Mouse (Mus musculus) heart, adult 9 months (tissue): Measurements from ENCODE around the gene Pxn.
"Not testable (repeated sequence)": the region's sequence is repeated elsewhere in the genome, so short reads cannot be mapped to it uniquely, and the experiment has no call there.

Experiments
- DNase-seq, 2 experiments: peaks; one replicate each; pipeline ENCODE4 v3.0.0; 2022; ENCODE audit warnings: low spot score in 2 of 2

Pxn gene

DNA sequence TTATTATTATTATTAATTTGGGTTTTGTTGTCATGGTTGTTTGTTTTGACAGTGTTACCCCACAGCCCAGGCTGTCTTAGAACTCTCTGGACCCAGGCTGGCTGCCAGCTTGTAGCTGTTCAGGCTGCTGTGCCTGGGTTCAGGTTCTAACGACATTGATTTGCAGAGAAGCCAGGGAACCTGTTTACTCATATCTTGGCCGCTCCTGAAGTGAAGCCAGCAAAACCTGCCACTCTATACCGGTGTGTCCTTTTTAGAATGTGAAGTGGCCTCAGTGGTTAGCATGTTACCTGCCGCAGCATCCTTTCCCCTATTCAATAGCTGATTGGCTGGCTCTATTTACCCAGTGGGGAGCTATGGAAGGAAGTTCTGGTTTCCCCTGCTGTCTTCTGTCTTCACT, 19.8 kb upstream of the Pxn start:
- DNase-seq = no peak

DNA sequence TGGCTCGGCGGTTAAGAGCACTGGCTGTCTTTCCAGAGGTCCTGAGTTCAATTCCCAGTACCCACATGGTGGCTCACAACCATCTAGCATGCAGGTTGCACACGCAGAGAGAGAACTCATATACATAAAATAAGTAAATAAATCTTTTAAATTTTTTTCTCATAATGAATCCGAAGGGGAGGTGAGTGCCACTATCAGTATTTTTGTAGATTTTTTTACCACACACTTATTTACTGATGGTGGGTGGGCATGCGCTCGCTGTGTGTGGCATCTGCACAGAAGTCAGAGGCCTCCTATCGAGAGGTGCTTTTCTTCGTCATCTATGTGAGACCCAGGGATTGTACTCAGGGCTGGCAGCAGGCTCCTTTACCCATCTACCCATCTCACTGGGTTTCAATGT, 19.1 kb upstream of the Pxn start:
- no peak for DNase-seq

DNA sequence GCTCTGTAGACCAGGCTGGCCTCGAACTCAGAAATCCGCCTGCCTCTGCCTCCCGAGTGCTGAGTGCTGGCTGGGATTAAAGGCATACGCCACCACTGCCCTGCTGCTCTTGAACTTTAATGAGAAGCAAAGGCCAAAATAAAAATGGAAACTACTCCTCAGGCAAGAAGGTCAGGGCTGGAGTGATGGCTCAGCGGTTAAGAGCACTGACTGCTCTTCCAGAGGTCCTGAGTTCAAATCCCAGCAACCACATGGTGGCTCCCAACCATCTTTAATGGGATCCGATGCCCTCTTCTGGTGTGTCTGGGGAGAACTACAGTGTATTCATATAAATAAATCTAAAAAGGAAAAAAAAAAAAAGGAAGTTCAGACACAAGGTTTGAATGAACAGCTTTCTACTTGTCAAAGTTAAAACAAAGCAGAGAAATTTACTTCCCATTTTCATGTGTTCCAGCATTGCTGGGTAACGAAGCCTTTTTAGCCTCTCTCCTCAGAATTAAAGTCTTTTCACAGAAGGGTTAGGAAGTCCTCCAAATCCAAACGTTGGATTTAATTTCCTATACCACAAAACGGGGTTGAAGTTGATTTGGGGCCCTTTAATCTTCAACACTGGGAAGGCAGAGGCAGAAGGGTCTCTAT, 18.4 kb upstream of the Pxn start:
- no peak for DNase-seq

- DNase-seq = peak; percentile 82 to 91
Observed at GRCm38 (mm10) chr5:115488841-115489698, 17.4 kb upstream of the Pxn start.

- DNase-seq = peak; percentile 90 to 92
Observed at GRCm38 (mm10) chr5:115489699-115490637, 16.5 kb upstream of the Pxn start.

- DNase-seq = no peak
Observed at GRCm38 (mm10) chr5:115490638-115491000, 15.9 kb upstream of the Pxn start.

DNA sequence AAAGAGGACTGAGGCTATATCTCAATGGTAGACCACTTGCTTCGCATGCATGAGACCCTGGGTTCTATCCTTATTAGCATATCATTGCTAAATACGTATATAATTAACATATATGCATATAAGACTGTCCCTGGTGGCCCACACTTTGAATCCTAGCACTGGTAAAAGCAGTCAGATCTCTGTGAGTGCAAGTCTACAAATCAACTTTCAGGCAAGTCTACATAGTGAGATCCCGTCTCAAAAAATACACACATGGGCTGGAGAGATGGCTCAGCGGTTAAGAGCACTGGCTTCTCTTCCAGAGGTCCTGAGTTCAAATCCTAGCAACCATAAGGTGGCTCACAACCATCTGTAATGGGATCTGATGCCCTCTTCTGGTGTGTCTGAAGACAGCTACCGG, 15.4 kb upstream of the Pxn start:
- no peak for DNase-seq

GRCm38 (mm10) chr5:115491771-115492322, 14.6 kb upstream of the Pxn start:
- peak; percentile 88 to 91 for DNase-seq

GRCm38 (mm10) chr5:115492711-115493335, 13.7 kb upstream of the Pxn start:
- DNase-seq = no peak

- no peak for DNase-seq
Observed at GRCm38 (mm10) chr5:115493441-115493840, 13.0 kb upstream of the Pxn start.

- not testable (repeated sequence) for DNase-seq
Observed at GRCm38 (mm10) chr5:115495618-115496017, 10.9 kb upstream of the Pxn start.

DNA sequence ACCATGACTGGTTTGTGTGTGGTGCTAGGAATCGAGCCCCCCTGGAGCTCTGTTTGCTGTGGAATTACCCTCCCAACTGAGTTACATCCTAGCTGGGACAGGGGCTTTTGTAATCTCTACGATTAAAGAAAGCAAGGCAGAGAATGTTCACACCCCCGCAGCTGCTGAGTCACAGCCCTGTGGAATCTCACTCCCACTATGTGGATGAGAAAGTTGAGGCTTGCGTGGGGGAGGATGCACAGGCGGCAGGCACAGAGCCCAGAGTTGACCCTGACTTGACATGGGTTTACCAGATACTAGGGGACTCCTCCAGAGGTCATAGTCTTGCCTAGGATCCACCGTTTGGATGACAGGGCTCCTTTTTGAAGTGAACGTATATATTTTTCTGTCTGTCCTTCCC, 9.4 kb upstream of the Pxn start:
- no peak for DNase-seq

- DNase-seq = no peak
Observed at GRCm38 (mm10) chr5:115498307-115499240, 7.9 kb upstream of the Pxn start.

GRCm38 (mm10) chr5:115500383-115500935, 6.0 kb upstream of the Pxn start:
- DNase-seq = peak; percentile 49 to 68

DNA sequence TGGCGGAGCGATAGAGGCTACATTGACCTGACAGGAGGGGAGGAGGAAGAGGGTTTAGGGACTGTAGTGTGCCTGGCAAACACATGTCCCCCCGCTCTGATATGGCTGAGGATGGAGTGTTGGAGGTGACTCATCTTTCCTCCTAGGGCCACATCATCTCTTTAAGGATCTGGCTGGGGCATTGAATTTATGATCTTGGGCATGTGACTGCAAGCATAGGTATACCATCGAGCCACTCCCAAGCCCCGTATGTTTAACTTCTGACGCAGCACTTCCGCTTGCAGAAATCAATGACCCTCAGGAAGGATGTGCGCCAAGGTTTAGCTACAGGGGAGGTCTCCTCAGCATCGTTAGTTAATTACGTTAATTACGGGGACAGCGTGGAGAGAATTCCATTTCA, 3.4 kb upstream of the Pxn start:
- no peak for DNase-seq

GRCm38 (mm10) chr5:115505617-115506016, 859 bp upstream of the Pxn start:
- DNase-seq = not testable (repeated sequence)

DNA sequence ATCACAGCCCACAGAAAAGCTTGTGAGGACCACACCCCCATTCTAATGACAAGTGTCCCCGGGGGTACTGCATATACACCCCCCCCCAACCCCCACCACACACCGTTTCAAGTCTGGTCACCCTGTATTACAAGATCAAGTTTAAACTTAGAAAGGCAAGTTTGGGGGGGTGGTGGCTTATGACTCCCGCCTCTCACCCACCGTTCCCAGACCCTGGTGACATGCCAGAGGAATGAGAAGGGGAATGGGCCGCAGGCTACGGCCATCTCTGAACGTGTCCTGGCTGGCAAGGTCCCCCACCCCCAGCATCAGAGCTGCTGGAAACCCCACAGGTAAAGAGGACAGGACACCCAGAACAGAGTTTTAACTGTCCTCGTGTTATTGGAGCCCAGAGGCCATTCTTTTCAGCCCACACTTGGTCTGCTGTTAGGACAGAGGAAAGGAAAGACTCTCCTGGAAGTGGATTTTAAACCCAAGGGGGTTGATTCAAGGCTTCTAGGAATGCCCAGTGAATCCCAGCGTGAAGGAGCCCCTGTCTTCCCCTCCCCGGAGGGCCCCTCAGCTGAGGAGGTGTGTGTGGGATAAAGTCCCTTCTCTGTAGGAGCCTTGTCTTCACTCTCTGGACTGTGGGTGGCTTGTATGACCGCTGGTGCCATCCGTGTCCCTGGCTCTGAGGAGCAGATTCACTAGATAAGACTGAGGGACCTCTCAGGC, 948 bp downstream of the Pxn start:
- DNase-seq = no peak

DNA sequence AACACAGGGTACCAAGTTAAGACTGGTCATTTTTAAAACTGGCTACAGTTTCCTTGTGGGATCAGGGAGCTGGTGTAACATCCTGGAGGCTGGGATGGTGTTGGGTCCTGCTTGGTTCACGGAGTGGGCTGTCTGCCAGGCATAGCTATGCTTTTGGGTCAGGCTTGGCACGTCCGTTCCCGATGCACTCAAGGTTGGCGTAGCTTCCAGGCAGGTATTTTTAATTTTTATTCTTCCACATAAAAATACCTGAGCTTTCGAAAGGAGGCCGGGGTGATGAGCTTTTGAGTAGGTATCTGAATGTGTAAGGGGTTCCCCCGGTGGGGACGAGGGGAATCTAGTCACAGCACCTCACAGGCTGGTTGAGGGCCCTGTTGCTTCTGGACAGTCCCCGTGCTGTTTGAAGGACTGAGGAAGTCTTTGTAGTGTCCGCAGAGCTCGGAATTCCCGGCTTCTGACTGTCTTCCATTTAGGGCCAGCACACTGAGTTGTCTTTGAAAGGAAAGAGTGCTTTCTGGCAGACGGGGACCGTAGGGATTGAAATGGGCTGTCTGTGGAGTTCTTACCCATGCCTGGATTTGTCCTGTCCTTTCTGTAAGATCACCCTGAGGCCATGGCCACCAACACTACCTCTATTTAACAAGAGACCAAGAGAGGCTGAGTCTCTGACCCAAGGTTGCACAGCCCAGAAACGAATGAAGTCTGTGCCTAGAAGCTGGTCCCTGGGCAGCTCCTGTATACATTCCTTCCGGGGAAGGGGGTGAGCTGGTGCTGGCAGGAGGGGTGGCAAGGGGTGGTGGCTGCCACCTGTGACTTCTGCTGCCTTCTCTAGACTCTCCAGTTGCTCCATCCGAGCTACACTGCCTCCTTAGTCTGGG, 1.7 kb downstream of the Pxn start:
- no peak for DNase-seq

GRCm38 (mm10) chr5:115508859-115509147, 2.3 kb downstream of the Pxn start:
- DNase-seq = peak in 1 of 2 experiments; percentile 70
